Mouse (Mus musculus): ENCODE results near the gene Snd1.

- TF ChIP-seq POLR2A (IDR thresholded peaks at IDR 0.05; ENCODE audit: low read depth, low read length), result no peak
- no peak for TF ChIP-seq CTCF (conservative IDR thresholded peaks at IDR 0.05 in 1 of 2, IDR thresholded peaks at IDR 0.05 in 1 of 2; ENCODE audit: low read depth in 2 of 2, low read length in 2 of 2)
Observed at GRCm38 (mm10) chr6:28754127-28754898, 279.4 kb downstream of the Snd1 start.
